Mouse (Mus musculus) forelimb bud, embryonic 11.5 days (tissue): ENCODE measurements at regions not wholly inside any gene's neighbourhood (a gene's known extent, or its start where the extent isn't known, plus 50 kb on each side); places are given as distances from the start of the nearest gene placed in this dataset.

Experiments
- DNase-seq: peaks from one replicate; pipeline ENCODE4 v3.0.0-alpha.2; 2012; ENCODE audit warnings: low read depth, low spot score

DNA sequence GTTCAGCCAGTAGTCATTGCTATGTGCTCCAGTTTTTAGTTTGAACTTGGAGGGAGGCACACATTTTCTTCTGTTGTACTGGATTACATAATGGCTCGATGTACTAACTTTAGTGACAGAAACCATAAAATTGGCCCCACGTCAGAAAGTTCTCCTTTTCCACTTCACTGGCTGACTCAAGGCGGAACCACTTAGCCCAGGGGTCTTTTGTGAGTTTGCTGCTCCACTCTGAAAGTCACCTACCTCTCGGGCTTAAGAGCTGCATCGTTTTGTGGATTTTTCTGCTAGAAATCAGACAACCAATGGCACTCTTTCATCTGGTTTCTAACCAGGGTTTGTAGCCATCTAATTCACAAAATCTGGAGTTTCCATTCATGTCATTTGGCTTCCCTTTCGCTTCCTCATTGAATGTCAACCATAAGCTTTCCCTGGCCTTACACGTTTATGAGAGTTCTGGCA, 304.8 kb upstream of the Cited2 start:
- no peak for DNase-seq

DNA sequence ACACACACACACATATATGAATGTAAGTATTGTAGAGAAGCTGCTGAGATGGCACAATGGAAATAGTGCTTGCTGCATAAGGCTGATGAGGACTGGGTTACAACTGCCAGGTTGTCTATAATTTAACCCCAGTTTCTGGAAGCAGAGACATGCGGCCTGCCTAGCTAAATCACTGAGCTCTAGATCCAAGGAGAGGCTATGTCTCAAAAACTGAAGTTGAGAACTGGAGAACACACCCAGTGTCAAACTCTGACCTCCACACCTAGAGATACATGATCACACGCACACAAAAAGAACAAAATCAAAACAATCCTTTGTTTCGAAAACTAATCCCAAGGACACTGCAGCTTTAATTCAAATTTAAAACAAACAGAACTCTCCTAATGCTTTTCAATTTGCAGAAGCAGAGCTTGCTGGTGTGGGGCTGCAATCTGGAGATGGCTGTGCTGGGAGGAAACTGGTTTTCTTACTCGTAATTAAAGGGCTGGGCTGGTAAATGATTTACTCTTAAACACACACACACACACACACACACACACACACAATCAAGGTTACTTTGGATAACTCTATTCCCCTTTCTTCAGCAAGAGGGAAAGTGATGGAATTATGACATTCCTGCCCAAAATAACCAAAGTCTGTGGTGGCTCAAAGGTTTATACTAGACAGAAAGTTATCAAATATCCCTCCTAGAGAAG, 299.3 kb upstream of the Cited2 start:
- DNase-seq = no peak

GRCm38 (mm10) chr10:17426197-17426596, 296.8 kb upstream of the Cited2 start:
- DNase-seq = no peak

DNA sequence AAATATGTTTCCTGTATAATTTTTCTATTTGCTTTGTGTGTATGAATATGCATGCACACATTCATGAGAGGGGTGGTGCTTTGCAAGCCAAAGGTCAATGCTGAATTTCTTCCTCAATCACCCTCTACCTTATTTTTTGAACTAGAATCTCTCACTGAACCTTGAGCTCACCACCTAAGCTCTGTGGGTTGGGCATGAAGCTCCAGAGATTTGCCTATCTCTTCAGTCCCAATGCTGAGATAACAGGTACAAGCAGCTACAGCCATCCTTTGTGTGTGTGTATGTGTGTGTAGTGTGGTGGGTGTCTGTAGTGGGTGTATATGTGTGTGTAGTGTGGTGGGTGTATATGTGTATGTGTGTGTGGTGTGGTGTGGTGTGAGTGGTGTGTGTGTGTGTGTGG, 295.7 kb upstream of the Cited2 start:
- DNase-seq = no peak

- DNase-seq = no peak
These were observed 294.7 kb upstream of the Cited2 start for GRCm38 (mm10) chr10:17428315-17428714.

GRCm38 (mm10) chr10:17431068-17431467, 291.9 kb upstream of the Cited2 start:
- no peak for DNase-seq

DNA sequence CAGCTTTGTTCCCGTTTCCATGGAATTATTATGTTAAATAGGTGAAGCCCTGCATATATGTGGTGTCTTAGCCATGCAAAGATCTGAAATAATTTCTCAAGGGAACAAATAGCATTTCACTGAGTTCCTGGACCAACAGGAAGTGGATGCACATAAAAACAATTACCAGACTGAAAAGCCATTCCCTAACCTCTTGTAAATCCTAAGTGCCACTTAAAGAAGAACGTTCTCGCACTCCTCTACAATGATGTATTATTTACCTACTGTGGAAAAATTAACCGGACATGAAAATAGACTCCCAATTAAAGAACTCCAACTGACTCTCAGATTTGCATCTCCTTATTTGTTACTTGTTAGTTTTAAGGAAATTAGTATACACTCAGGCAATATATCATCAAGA, 288.9 kb upstream of the Cited2 start:
- DNase-seq = peak; percentile 34

DNA sequence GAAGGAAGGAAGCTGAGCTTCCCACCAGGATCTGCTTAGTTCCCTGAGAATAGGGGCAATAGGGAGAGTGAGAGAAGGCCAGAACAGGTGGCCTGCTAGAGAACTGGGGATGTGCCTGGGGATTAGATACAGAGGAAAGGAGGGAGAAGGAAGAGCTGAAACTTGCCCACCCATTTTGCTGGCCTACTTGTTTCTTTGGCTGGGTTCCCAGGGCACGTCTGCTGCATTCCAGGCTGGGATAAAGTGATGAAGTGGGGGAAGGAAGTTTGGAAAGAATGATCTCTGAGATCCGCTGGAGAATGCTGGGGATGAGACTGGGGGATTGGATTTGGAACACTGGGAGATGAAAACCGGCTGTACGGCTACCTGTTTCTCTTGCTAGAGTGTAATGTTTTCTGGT, 272.8 kb upstream of the Cited2 start:
- DNase-seq = no peak

DNA sequence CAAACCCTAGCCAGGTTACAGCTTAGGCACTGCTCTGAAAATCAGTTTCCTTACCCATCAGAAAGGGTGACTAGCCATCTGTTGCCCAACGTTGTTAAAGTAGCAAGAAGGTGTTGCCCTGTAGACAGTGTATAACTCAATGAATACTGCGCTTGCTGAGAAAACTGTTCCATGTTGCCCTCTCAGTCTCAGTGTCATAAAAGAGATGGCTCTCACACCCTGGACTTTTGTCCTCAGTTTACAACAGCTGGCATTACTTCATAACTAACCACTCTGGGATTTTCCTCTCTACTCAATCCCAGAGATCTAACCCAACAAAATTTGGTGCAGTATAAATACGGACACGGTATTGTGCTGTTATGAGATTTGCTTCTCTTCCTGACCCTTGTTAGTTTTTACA, 252.1 kb upstream of the Cited2 start:
- DNase-seq = no peak

GRCm38 (mm10) chr10:17472536-17472935, 250.5 kb upstream of the Cited2 start:
- DNase-seq = no peak

DNA sequence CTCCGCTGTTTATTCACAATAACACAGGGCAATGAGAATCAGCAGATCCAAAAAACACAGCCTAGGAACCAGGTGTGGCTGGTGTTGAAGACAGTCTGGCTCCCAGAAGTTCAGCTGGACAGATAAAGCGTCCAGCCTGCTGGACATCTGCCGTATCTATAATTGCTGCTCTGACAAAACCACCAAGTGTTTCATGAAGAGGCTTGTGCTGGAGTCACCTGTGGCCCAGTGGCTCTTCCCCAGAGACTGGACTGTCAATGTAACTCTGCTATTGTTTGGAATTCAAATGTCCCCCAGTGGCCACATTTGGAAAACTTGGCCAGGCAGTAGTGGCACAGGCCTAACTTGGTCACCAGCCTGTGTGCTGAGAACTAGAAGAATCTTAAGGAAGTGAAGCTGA, 247.0 kb upstream of the Cited2 start:
- DNase-seq = no peak

GRCm38 (mm10) chr10:17476720-17477119, 246.3 kb upstream of the Cited2 start:
- DNase-seq = no peak

GRCm38 (mm10) chr10:17478761-17479632, 244.0 kb upstream of the Cited2 start:
- peak; percentile 54 for DNase-seq

DNA sequence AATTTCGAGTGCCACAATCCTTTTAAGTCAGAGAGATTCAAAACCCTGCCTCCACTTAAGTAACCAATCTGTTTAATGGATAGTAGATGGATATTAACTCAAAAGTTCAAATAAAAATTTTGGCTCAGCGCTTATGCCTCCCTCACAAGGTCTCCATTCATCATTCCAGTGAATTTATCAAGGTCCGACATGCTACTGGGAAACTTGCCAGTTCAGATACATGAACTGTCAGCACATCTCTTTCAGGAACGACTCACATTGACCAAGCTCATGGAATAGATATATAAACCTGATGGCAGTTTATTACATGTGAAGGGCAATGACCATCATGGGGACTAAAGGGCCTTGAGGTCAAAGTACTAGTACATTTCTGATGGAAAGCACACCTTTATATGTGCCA, 240.3 kb upstream of the Cited2 start:
- no peak for DNase-seq

DNA sequence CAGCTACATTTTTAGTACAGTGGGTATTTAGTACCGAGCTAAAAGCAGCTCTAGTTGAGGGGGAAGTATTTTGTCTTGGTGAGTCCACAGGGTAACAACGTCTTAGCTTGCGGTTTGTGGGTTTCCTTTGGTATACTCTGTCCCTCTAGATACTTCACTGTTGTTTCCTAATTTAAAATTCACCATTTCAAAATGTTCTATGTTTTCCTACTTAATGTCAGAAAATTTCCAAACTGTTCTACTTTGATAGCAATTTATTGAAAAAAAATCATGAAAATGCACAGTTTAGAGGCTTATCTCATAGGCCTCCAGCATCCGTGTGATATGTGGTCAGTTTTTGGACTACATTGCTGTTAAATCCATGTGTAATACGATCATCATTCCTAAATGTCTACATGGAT, 238.0 kb upstream of the Cited2 start:
- DNase-seq = no peak

- no peak for DNase-seq
These were observed 237.5 kb upstream of the Cited2 start for GRCm38 (mm10) chr10:17485515-17485914.

DNA sequence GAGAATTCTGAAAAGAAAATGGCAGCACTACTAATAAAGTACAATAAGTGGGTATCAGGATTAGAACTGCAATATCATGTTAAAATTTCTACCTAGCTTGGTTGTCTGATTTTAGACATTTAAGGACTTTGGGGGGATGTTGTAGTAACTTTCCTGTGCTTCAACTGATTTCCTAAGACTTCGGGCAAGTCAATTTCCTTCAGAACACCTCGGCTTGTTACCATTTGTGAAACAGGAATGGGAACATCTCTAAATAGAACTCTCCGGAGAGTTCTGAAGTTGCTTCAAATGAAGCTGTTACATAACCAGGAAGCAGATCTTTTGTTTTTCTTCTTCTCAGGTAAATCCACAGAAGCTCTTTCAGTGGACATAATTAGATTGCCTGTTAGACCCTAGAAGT, 237.0 kb upstream of the Cited2 start:
- no peak for DNase-seq

DNA sequence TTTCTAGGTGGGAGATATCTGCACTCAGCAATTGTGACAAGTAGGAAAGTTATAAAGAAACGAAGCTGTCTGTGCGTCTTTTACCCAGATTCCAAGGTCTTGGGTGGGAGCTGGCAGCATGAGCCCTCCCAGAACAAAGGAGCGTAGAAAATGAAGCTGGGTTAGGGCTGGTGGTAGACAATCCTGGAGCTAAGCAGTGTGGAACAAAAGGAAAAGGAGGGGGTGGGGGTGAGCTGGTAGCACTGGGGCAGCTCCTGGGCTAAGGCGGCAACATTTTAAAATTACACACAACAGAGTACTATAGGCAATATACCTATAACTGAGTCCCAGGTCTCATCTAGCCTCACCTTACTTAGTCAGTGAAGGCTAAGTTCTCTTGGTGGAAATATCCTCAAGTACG, 235.6 kb upstream of the Cited2 start:
- no peak for DNase-seq

DNA sequence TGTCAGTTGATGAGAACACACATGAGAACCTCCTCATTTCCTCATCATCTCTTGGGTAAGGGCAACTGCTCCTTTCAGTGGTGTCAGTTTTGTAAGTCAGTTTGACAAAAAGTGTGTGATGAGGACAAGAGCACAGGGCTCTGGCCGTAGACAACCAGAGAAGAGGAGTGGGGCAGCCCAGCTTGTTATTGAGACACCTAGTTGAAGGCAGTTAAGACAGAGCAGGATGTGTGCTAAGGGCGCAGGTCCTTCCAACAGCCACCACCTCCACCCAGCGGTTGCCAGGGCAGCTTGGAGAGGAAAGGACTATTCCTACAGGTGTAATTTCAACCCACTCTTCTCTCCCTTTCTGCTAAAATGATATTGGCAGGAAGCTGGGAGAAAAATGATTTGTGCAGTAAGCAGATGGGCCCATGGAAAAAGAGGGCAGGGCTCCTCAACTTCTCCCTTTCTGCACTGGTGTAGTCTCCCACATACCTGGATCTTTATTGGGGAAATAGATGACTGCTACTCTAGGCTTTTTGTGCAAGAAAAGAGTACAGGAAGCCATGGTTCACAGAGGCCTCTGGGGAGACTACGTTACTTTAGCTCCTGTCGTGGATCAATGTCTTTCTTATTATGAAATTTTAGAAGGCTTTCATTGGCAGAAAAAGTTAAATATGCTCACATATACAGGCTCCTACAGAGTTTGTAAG, 231.3 kb upstream of the Cited2 start:
- DNase-seq = no peak

DNA sequence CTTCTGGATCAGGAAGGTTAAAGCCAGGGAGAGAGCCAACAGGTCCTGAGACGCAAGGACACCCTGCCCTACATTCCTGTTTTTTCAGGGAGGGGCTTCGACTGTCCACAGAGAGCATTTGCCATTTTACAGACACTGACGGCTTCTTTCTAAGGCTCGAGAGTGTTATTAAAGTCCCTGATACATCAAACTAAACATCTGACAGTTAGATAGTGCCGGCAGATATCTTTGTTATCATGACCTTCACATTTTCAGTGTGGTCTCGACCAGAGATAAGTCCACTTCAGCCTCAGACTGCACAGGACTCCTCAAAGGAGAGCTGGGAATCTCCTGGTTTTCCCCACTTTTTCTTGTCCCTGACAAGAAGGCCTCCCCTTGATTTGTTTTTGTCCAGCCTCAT, 229.9 kb upstream of the Cited2 start:
- no peak for DNase-seq

DNA sequence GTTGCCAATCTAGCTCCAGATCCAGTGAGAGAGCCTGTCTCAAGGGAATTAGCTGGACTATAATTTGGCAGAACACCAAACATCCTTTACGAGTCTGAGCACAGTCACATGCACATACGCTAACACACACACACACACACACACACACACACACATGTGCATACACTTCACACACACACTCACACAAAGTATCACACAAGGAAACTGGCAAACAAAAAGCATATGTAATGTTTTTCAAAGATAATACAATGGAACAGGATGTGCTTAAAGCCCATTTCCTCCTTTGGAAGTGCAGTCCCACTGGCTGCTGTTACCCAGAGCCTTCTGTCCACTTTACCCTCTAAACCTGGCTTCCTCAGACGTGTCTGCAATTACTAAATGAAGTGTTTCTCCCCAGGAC, 226.2 kb upstream of the Cited2 start:
- no peak for DNase-seq

DNA sequence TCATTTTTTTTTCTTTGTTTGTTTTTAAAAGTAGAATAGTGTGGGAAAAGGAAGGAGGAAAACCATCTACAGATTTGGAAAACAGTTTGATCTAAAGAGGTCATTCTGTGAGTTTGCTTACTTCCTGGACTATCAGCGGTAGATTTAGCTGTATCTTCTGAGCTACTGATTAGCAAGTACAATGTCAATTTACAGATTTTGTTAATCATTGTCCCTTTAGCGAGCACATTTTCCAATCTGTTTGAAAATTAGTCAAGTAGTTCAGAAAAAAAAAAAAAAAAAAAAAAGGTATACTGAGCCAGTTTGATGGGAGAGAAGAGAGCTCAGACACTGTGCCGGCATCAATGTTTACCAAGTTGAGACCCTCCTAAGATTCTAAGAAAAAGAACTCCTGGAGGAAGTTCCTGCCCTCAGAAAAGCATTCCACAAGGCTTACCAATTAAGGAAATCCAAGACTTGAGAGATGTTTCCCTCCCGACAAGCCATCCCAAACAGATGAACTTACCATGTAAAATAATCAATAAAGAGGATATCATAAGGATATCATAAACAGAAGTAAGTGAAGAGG, 212.3 kb upstream of the Cited2 start:
- no peak for DNase-seq
